Mouse (Mus musculus) small intestine, adult 2 months (tissue): ENCODE data around the gene Phrf1. TPM values are rescaled to one million over a fixed set of nuclear protein-coding genes. Genes with fewer than 3 reads are reported as not detected.

Experiments
- H3K27ac ChIP-seq: fragments of 200-500 bp; 2 replicates; pipeline ENCODE4 v1.5.1; 2012; ENCODE audit warnings: low read depth, low read length, control low read depth, inconsistent platforms; ENCODE audit not compliant: insufficient read depth
- H3K27me3 ChIP-seq: fragments of 200-500 bp; 2 replicates; pipeline ENCODE4 v1.6.1; 2012; ENCODE audit warnings: mild to moderate bottlenecking, moderate library complexity, low read length, inconsistent platforms; ENCODE audit not compliant: control insufficient read depth, insufficient read depth
- H3K36me3 ChIP-seq: fragments of 200-500 bp; 2 replicates; pipeline ENCODE4 v1.6.1; 2012; ENCODE audit warnings: mild to moderate bottlenecking, low read length, control low read depth, inconsistent platforms; ENCODE audit not compliant: control insufficient read depth, insufficient read depth
- H3K4me1 ChIP-seq: fragments of 200-500 bp; 2 replicates; pipeline ENCODE4 v1.6.1; 2012; ENCODE audit warnings: low read length, inconsistent platforms, mixed read lengths; ENCODE audit not compliant: control insufficient read depth, insufficient read depth, insufficient read length
- H3K4me3 ChIP-seq: fragments of 200-500 bp; 2 replicates; pipeline ENCODE4 v1.5.1; 2012; ENCODE audit warnings: low read depth, mild to moderate bottlenecking, control low read depth, inconsistent platforms, low read length, moderate library complexity
- CTCF ChIP-seq: fragments of 200-500 bp; IDR thresholded peaks from 2 replicates; pipeline ENCODE4 v1.5.1; 2012; ENCODE audit warnings: low read depth, mild to moderate bottlenecking, control low read depth, inconsistent platforms, low read length, moderate library complexity, mixed read lengths; ENCODE audit not compliant: insufficient replicate concordance, insufficient read length; ENCODE audit errors: extremely low read depth
- POLR2A ChIP-seq: fragments of 200-500 bp; IDR thresholded peaks from 2 replicates; pipeline ENCODE4 v1.6.1; 2012; ENCODE audit warnings: low read depth, mild to moderate bottlenecking, control low read depth, inconsistent platforms, low read length, moderate library complexity
- WGBS: fragments of 180-500 bp; shearing (Covaris S2); methylation state at CpG from one replicate; pipeline ENCODE4 v1.1.7; 2018; 5-methylcytosine and 5-hydroxymethylcytosine counted together
- polyA plus RNA-seq: library from polyadenylated mRNA; depleted of rRNA; stranded (reverse); fragments of >200 nt; gene quantifications from 2 replicates; pipeline ENCODE4 v1.2.3, GENCODE M21; 2012; rRNA removed

Phrf1 gene
- polyA plus RNA-seq, 1 experiment: 34.2 TPM

DNA sequence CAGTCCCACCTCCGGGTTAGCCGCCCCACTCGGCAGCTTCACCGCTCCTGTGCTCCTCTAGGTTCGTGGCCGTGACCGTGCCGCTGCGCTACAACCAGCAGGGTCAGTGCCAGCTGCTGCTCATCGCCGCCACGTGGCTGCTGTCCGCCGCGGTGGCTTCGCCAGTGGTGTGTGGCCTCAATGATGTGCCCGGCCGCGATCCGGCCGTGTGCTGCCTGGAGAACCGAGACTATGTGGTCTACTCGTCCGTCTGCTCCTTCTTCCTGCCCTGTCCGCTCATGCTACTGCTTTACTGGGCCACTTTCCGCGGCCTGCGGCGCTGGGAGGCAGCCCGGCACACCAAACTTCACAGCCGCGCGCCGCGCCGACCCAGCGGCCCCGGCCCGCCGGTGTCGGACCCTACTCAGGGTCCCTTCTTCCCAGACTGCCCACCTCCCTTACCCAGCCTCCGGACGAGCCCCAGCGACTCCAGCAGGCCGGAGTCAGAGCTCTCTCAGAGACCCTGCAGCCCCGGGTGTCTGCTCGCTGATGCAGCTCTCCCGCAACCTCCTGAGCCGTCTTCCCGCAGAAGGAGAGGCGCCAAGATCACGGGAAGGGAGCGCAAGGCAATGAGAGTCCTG lies 65.4 kb downstream of the Phrf1 start:
- H3K4me1 ChIP-seq: peaks cover 13% of the 10 kb centered on the region
- H3K36me3 ChIP-seq: no peaks in the 10 kb centered on the region
- TF ChIP-seq POLR2A (no peak), CTCF (no peak)
- H3K4me3 ChIP-seq: peak overlapping the region; percentile 39
- H3K27ac ChIP-seq: no peak overlapping the region
- 1% methylated on average over 53 of the region's 53 CpGs for WGBS
- H3K27me3 ChIP-seq: peaks cover 30% of the 10 kb centered on the region

DNA sequence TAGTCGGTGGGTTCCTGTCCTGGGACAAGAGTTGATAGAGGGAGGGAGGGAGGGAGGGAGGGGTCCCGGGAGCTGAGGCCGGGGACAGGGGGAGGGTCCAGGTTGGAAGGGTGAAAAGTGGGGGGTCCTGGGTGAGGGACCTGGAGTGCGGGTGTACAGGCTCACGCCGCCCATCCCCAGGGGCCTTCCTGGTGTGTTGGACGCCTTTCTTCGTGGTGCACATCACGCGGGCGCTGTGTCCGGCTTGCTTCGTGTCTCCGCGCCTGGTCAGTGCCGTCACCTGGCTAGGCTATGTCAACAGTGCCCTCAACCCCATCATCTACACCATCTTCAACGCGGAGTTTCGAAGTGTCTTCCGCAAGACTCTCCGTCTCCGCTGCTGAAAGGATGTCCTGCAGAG lies 65.9 kb downstream of the Phrf1 start:
- H3K27me3 ChIP-seq: peaks cover 30% of the 10 kb centered on the region
- no peaks in the 10 kb centered on the region for H3K36me3 ChIP-seq
- peak overlapping the region; percentile 39 for H3K4me3 ChIP-seq
- peaks cover 13% of the 10 kb centered on the region for H3K4me1 ChIP-seq
- WGBS: 13% methylated on average over 22 of the region's 22 CpGs
- no peak overlapping the region for H3K27ac ChIP-seq
- TF ChIP-seq CTCF (no peak), POLR2A (no peak)

DNA sequence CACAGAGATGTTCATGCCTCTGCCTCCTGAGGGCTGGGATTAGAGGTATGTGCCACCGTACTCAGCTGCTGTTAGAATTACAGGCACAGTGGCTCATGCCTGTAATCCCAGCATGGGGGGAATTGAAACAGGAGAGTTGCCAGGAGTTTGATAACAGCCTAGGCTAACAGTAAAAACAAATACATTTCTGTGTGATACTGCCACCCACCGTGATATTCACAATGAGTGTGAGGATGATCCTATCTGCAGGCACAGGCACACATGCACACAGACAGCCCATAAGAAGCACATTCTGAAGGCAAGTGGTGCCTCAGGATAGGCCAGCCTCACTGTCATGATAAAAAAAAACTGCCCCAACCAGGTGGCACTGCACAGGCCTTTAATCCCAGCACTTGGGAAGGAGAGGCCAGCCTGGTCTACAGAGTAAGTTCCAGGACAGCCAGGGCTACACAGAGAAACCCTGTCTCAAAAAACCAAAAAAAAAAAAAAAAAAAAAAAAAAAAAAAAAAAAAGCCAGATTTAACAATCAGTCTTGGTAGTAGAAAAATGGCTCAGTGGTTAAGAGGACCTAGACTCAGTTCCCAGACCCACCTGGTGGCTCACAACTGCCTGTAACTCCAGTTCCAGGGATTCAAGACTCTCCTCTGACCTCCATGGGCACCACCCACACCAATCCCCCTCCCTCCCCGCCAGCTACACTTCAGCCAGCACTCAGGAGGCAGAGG lies 69.5 kb downstream of the Phrf1 start:
- Histone ChIP-seq H3K27me3 (peaks cover 14% of the 10 kb centered on the region), H3K4me1 (peaks cover 9% of the 10 kb centered on the region), H3K27ac (no peak overlapping the region), H3K4me3 (no peak overlapping the region), H3K36me3 (peaks cover 15% of the 10 kb centered on the region; the same call in 1 of the 2 replicates)
- no peak for TF ChIP-seq POLR2A
- no peak for TF ChIP-seq CTCF
- 79% methylated on average over 3 of the region's 3 CpGs for WGBS

DNA sequence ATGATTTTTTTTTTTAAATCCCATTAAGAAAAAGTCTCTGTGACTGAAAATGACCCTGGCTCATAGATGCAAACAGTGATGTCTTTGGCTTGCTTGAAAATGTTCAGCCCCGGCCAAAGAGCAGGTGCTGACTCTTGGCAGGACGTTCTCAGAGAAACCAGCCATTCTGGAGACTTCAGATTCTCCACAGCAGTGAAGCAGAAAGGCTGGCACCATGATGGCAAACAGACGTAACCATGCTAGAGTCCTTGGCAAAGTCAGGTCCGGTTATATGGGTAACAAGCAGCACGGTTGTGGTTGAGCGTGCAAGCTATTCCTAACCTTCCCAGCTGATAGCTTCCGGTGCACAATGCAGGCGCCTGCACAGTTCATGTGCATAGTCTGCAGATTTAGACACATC lies 70.6 kb downstream of the Phrf1 start:
- H3K27ac ChIP-seq: no peak overlapping the region
- peaks cover 1% of the 10 kb centered on the region for H3K4me1 ChIP-seq
- TF ChIP-seq CTCF (no peak), POLR2A (no peak)
- no peak overlapping the region for H3K4me3 ChIP-seq
- 94% methylated on average over 8 of the region's 8 CpGs for WGBS
- peaks cover 6% of the 10 kb centered on the region for H3K27me3 ChIP-seq
- H3K36me3 ChIP-seq: peaks cover 16% of the 10 kb centered on the region; the same call in 1 of the 2 replicates

DNA sequence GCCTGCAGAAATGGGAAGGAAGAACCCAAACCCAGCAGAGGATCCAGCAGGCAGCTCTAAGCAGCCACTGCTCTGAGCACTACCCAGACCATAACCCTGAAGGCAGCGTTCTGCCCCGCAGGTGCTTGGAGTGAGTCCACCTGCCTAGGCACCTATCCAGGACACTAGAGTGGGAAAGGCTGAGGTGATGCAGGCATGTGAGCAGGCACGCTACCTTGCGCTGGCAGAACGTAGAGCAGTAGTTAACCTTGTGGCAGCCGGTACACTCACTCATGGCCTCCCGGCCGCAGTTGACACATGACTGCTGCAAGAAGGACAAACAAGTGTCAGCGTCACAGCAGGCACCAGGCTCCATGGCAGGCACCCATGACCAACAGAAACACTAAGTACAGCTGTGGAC lies 72.8 kb downstream of the Phrf1 start:
- H3K4me3 ChIP-seq: no peak overlapping the region
- no peak for TF ChIP-seq POLR2A
- no peak for TF ChIP-seq CTCF
- no peaks in the 10 kb centered on the region for H3K27me3 ChIP-seq
- H3K27ac ChIP-seq: no peak overlapping the region
- peaks cover 31% of the 10 kb centered on the region for H3K36me3 ChIP-seq
- 95% methylated on average over 9 of the region's 9 CpGs for WGBS
- H3K4me1 ChIP-seq: no peaks in the 10 kb centered on the region; the same call in 1 of the 2 replicates

DNA sequence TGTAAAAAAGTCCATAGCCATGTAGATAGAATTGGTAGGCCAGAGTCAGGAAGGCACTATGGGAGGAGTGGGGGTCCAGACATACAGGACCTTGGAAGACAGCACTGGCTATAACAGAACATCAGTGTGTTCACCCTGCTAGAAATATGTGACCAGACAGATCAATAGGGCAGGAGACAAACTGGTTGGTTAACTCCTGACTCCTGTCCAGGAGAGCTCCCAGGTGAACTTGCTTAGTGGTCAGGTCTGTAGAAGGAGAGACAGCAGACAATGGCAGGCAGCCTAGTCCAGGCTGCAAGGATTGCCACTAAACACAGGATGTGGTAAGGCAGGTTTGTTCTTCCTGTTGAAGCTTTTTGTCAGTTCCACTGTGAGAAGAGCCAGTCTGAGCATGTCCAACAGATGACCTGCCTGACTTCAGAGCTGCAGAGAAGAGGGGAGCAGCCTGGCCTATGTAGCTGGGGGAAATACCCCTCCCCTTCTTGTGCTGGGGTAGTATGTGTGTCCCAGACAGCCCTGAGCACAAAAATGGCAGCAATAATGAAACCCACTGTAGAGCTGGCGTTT lies 74.2 kb downstream of the Phrf1 start:
- 0 out of 2 replicates have a peak overlapping the region, but pooled peaks have one; percentile 27 for H3K27ac ChIP-seq
- no peak for TF ChIP-seq POLR2A
- TF ChIP-seq CTCF: no peak
- H3K4me1 ChIP-seq: no peaks in the 10 kb centered on the region; the same call in 1 of the 2 replicates
- WGBS: 77% methylated on average over 1 of the region's 1 CpGs
- H3K36me3 ChIP-seq: peaks cover 41% of the 10 kb centered on the region
- H3K27me3 ChIP-seq: no peaks in the 10 kb centered on the region
- no peak overlapping the region for H3K4me3 ChIP-seq

DNA sequence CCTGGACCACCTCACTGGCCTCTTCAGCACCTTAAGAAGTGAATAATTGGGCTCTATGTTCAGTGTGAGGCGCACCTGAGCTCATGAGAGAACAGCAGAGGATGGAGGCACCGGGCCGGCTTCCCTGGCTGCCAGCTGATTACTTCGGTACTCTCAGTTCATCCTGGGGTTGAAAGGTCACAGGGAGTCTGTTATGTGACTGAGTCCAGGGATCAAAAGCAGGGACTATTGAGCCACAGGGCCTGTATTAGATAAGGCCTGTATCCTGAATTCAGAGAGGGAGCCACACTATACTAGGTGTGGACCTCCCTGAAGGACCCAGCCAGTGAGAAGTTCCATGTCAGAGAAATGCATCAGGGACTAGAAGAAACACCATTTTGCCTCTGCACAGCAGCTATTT lies 76.0 kb downstream of the Phrf1 start:
- 53% methylated on average over 4 of the region's 4 CpGs for WGBS
- no peak overlapping the region for H3K4me3 ChIP-seq
- H3K27me3 ChIP-seq: no peaks in the 10 kb centered on the region
- H3K4me1 ChIP-seq: no peaks in the 10 kb centered on the region; the same call in 1 of the 2 replicates
- TF ChIP-seq CTCF (no peak), POLR2A (no peak)
- no peak overlapping the region for H3K27ac ChIP-seq
- H3K36me3 ChIP-seq: peaks cover 53% of the 10 kb centered on the region

Other genes starting within 250 kb of the Phrf1 start
- gene Ifitm3, start 218.0 kb upstream of the Phrf1 start, polyA plus RNA-seq: 101 and 147 TPM in 2 replicates
- 2.5 and 3.1 TPM in 2 replicates for gene Ifitm6, start 210.9 kb upstream of the Phrf1 start, polyA plus RNA-seq
- not detected in 2 replicates for gene Gm17387, start 199.7 kb upstream of the Phrf1 start, polyA plus RNA-seq
- 5.4 and 15.8 TPM in 2 replicates for gene B4galnt4, start 167.7 kb upstream of the Phrf1 start, polyA plus RNA-seq
- gene Pkp3, start 150.6 kb upstream of the Phrf1 start, polyA plus RNA-seq: 87.5 and 236 TPM in 2 replicates
- 19.8 and 38.3 TPM in 2 replicates for gene Sigirr, start 128.2 kb upstream of the Phrf1 start, polyA plus RNA-seq
- gene Ano9, start 111.0 kb upstream of the Phrf1 start, polyA plus RNA-seq: 38.2 and 74.3 TPM in 2 replicates
- gene Ptdss2, start 106.4 kb upstream of the Phrf1 start, polyA plus RNA-seq: 17.5 and 26.3 TPM in 2 replicates
- 113 and 162 TPM in 2 replicates for gene Rnh1, start 55.9 kb upstream of the Phrf1 start, polyA plus RNA-seq
- gene Hras, start 34.8 kb upstream of the Phrf1 start, polyA plus RNA-seq: 49.1 and 67.1 TPM in 2 replicates
- gene Lrrc56, start 34.6 kb upstream of the Phrf1 start, polyA plus RNA-seq: 4.0 and 7.4 TPM in 2 replicates
- 4.9 and 8.1 TPM in 2 replicates for gene Lmntd2, start 14.7 kb upstream of the Phrf1 start, polyA plus RNA-seq
- gene Rassf7, start 12.9 kb upstream of the Phrf1 start, polyA plus RNA-seq: 115 and 258 TPM in 2 replicates
- 91.6 and 484 TPM in 2 replicates for gene Irf7, start 37.7 kb downstream of the Phrf1 start, polyA plus RNA-seq
- 536 and 1,345 TPM in 2 replicates for gene Cdhr5, start 48.0 kb downstream of the Phrf1 start, polyA plus RNA-seq
- 337 and 777 TPM in 2 replicates for gene Sct, start 50.3 kb downstream of the Phrf1 start, polyA plus RNA-seq
- 0.04 and 0.30 TPM in 2 replicates for gene Drd4, start 63.2 kb downstream of the Phrf1 start, polyA plus RNA-seq
- 14.7 and 26.0 TPM in 2 replicates for gene Deaf1, start 98.9 kb downstream of the Phrf1 start, polyA plus RNA-seq
- 11.1 and 23.7 TPM in 2 replicates for gene Tmem80, start 99.0 kb downstream of the Phrf1 start, polyA plus RNA-seq
- gene Eps8l2, start 110.1 kb downstream of the Phrf1 start, polyA plus RNA-seq: 279 and 528 TPM in 2 replicates
- 191 and 473 TPM in 2 replicates for gene Taldo1, start 163.4 kb downstream of the Phrf1 start, polyA plus RNA-seq
- gene Gatd1, start 185.4 kb downstream of the Phrf1 start, polyA plus RNA-seq: 23.8 and 48.4 TPM in 2 replicates
- gene Cend1, start 200.7 kb downstream of the Phrf1 start, polyA plus RNA-seq: 0.84 and 1.0 TPM in 2 replicates
- gene Slc25a22, start 209.1 kb downstream of the Phrf1 start, polyA plus RNA-seq: 104 and 488 TPM in 2 replicates
- 5.8 and 13.9 TPM in 2 replicates for gene Pidd1, start 215.2 kb downstream of the Phrf1 start, polyA plus RNA-seq
- gene Rplp2, start 218.6 kb downstream of the Phrf1 start, polyA plus RNA-seq: 287 and 441 TPM in 2 replicates
- gene Pnpla2, start 226.4 kb downstream of the Phrf1 start, polyA plus RNA-seq: 86.0 and 319 TPM in 2 replicates
- 32.6 and 57.1 TPM in 2 replicates for gene Cracr2b, start 232.3 kb downstream of the Phrf1 start, polyA plus RNA-seq
- 209 and 414 TPM in 2 replicates for gene Cd151, start 238.6 kb downstream of the Phrf1 start, polyA plus RNA-seq
- 29.9 and 30.2 TPM in 2 replicates for gene Polr2l, start 246.3 kb downstream of the Phrf1 start, polyA plus RNA-seq
- gene Tspan4, start 246.5 kb downstream of the Phrf1 start, polyA plus RNA-seq: 15.7 and 16.1 TPM in 2 replicates